Mouse (Mus musculus) liver, postnatal 0 days (tissue): ENCODE measurements around the gene March6. TPM values are rescaled to one million over a fixed set of nuclear protein-coding genes. Genes with fewer than 3 reads are reported as not detected.

Source experiments
- ATAC-seq: fragments of 200-750 bp; cut with Nextera tagmentation; 2 replicates; pipeline ENCODE4 v1.8.0; 2017; ENCODE audit warnings: mild to moderate bottlenecking, moderate library complexity
- DNase-seq: peaks from one replicate; pipeline ENCODE4 v3.0.0-alpha.2; 2016
- H3K27ac ChIP-seq: fragments of 300-500 bp; sonication (generic); 2 replicates; pipeline ENCODE4 v1.5.1; 2014; ENCODE audit warnings: antibody characterized with exemption, moderate library complexity, mild to moderate bottlenecking, low read depth
- H3K27me3 ChIP-seq: fragments of 300-500 bp; sonication (generic); 2 replicates; pipeline ENCODE4 v1.6.1; 2014; ENCODE audit warnings: low read length, control low read depth, mixed read lengths; ENCODE audit not compliant: insufficient read depth
- H3K36me3 ChIP-seq: fragments of 300-500 bp; sonication (generic); replicated peaks from 2 replicates; pipeline ENCODE4 v1.6.1; 2014; ENCODE audit warnings: mild to moderate bottlenecking, control low read depth, low read length, moderate library complexity, mixed read lengths; ENCODE audit not compliant: insufficient read depth
- H3K4me1 ChIP-seq: fragments of 300-500 bp; sonication (generic); 2 replicates; pipeline ENCODE4 v1.6.1; 2014; ENCODE audit warnings: antibody characterized with exemption, mild to moderate bottlenecking, control low read depth; ENCODE audit not compliant: insufficient read depth
- H3K4me2 ChIP-seq: fragments of 300-500 bp; sonication (generic); 2 replicates; pipeline ENCODE4 v1.6.1; 2014; ENCODE audit warnings: low read depth, mild to moderate bottlenecking, low read length, moderate library complexity, mixed read lengths
- H3K4me3 ChIP-seq: fragments of 300-500 bp; sonication (generic); 2 replicates; pipeline ENCODE4 v1.5.1; 2014; ENCODE audit warnings: low read depth, low read length
- H3K9ac ChIP-seq: fragments of 300-500 bp; sonication (generic); replicated peaks from 2 replicates; pipeline ENCODE4 v1.6.1; 2014; ENCODE audit warnings: mild to moderate bottlenecking, moderate library complexity
- H3K9me3 ChIP-seq: fragments of 300-500 bp; sonication (generic); 2 replicates; pipeline ENCODE4 v1.6.1; 2016; ENCODE audit warnings: mild to moderate bottlenecking, control low read depth, low read length, mixed read lengths
- CTCF ChIP-seq: sonication (generic); IDR thresholded peaks from 2 replicates; pipeline ENCODE4 v1.5.1; 2016; ENCODE audit warnings: antibody characterized with exemption, low read depth
- EP300 ChIP-seq: IDR thresholded peaks from 2 replicates; pipeline ENCODE4 v1.6.1; 2016; ENCODE audit warnings: antibody characterized with exemption, low read depth, mild to moderate bottlenecking
- WGBS: fragments of 180-500 bp; shearing (Covaris S2); extraction: QIAGEN DNeasy Blood & Tissue Kit; methylation state at CpG from one replicate; pipeline ENCODE4 v1.1.7; 2014; ENCODE audit not compliant: insufficient replicate concordance; 5-methylcytosine and 5-hydroxymethylcytosine counted together
- polyA plus RNA-seq: library from polyadenylated mRNA; unstranded; fragments of >200 nt; fragmentation: Nextera tagmentation; extraction: Ambion mirVana; gene quantifications from 2 replicates; pipeline ENCODE4 v1.2.1, GENCODE M21; 2015

The March6 gene
- polyA plus RNA-seq, 1 experiment from 2014 or later: 17.3 TPM

DNA sequence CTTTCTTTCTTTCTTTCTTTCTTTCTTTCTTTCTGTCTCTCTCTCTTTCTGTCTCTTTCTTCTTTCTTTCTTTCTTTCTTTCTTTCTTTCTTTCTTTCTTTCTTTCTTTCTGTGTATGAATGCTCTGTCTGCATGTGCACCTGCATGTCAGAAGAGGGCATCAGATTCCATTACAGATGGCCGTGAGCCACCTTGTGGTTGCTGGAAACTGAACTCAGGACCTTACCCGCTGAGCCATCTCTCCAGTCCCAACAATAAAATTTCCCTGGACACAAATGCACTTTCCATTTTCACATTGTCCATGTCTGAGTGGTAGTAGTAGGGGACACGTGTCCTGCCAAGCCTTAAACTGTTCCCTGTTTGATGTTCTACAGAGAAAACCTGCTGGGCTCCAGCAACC is 103.5 kb downstream of the March6 start:
- H3K9me3 ChIP-seq: no peaks in the 10 kb centered on the region
- TF ChIP-seq CTCF (peak; percentile 28), EP300 (no peak)
- H3K4me3 ChIP-seq: no peak overlapping the region
- no peak overlapping the region for H3K27ac ChIP-seq
- H3K4me2 ChIP-seq: no peak overlapping the region
- DNase-seq (no peak), ATAC-seq (no peak)
- 59% methylated on average over 3 of the region's 3 CpGs for whole genome bisulfite sequencing
- H3K4me1 ChIP-seq: 0 out of 2 replicates have a peak, but pooled peaks cover 3% of the 10 kb centered on the region
- no peaks in the 10 kb centered on the region for H3K27me3 ChIP-seq
- H3K36me3 ChIP-seq: no peaks in the 10 kb centered on the region
- H3K9ac ChIP-seq: no peak overlapping the region

GRCm38 (mm10) chr15:31426066-31426706 is 104.7 kb downstream of the March6 start:
- DNase-seq: no peak
- H3K4me3 ChIP-seq: no peak overlapping the region
- ATAC-seq: no peak
- H3K36me3 ChIP-seq: no peaks in the 10 kb centered on the region
- WGBS: 27% methylated on average over 8 of the region's 8 CpGs
- H3K4me1 ChIP-seq: no peaks in the 10 kb centered on the region
- no peak overlapping the region for H3K27ac ChIP-seq
- TF ChIP-seq CTCF (no peak), EP300 (no peak)
- H3K9ac ChIP-seq: no peak overlapping the region
- H3K27me3 ChIP-seq: no peaks in the 10 kb centered on the region
- H3K4me2 ChIP-seq: no peak overlapping the region
- no peaks in the 10 kb centered on the region for H3K9me3 ChIP-seq

DNA sequence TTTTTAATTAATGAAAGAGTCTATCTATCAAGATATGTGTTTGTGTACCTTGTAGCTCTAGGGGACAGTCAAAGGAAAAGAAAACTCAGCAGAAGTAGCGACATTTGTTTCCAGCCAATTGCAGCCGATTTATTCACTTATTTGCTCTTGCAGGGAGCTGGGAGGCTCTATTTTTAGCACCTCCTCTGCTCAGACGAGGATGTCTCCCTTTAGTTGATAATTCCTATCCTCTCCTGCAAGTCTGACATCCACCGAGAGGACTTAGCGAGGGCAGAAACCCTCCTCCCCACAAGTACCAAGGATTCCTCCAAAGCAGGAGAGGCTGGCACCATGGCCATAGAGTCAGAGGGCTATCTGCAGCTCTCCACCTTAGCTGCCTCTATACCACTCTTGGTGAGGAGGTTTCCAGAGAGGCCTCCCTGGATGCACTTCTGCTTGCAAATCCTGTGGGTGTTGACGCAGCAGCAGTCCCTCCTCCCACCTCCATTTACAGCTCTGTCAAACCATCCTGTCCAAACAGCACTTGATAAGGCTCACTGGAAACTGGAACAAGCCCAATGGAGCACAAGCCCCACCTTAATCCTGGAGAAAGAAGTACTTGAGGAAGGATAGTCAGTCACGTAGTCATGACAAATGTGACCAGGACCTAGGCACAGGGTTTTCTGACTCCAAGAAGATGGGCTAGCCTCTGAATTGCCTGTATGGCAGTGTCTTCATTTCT is 108.0 kb downstream of the March6 start:
- H3K4me2 ChIP-seq: no peak overlapping the region
- ATAC-seq: no peak
- no peak overlapping the region for H3K9ac ChIP-seq
- H3K4me1 ChIP-seq: peaks cover 8% of the 10 kb centered on the region; the same call in 1 of the 2 replicates
- no peak overlapping the region for H3K27ac ChIP-seq
- DNase-seq: no peak
- no peaks in the 10 kb centered on the region for H3K27me3 ChIP-seq
- no peak overlapping the region for H3K4me3 ChIP-seq
- no peaks in the 10 kb centered on the region for H3K36me3 ChIP-seq
- 46% methylated on average over 7 of the region's 7 CpGs for WGBS
- TF ChIP-seq EP300: no peak
- no peaks in the 10 kb centered on the region for H3K9me3 ChIP-seq

GRCm38 (mm10) chr15:31419037-31419436 is 111.8 kb downstream of the March6 start:
- H3K4me1 ChIP-seq: peaks cover 12% of the 10 kb centered on the region; the same call in 1 of the 2 replicates
- H3K36me3 ChIP-seq: no peaks in the 10 kb centered on the region
- 43% methylated on average over 9 of the region's 9 CpGs for WGBS
- peak overlapping the region; percentile 26; the same call in 1 of the 2 replicates for H3K27ac ChIP-seq
- no peak overlapping the region for H3K9ac ChIP-seq
- H3K4me2 ChIP-seq: peak overlapping the region; percentile 66; the same call in 1 of the 2 replicates
- ATAC-seq (no peak), DNase-seq (peak; percentile 56)
- H3K9me3 ChIP-seq: no peaks in the 10 kb centered on the region
- H3K4me3 ChIP-seq: 0 out of 2 replicates have a peak overlapping the region, but pooled peaks have one; percentile 19
- TF ChIP-seq CTCF (peak; percentile 78), EP300 (no peak)
- no peaks in the 10 kb centered on the region for H3K27me3 ChIP-seq

DNA sequence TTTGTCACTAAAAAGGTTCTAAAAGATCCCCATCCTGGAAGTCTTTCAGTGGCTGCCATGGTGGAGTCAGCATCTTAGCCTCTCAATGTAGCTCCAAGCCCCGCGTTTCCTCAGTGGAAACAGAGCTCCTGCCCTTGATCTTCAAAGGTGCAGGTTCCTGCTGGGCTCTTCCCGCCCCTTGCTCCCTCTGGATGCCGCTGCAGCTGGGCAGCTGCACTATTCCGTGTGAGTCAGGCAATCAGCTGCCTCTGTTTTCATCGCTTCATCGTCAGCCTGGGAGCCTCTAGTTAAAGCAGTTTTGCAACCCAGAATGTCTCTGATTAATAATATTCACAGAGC is 112.2 kb downstream of the March6 start:
- Histone ChIP-seq H3K27me3 (no peaks in the 10 kb centered on the region), H3K4me2 (peak overlapping the region; percentile 66)

More for the DNA sequence above, 112.2 kb downstream of the March6 start:
- Histone ChIP-seq H3K4me3 (peak overlapping the region; percentile 19; the same call in 1 of the 2 replicates), H3K36me3 (no peaks in the 10 kb centered on the region), H3K9me3 (no peaks in the 10 kb centered on the region), H3K4me1 (peaks cover 12% of the 10 kb centered on the region; the same call in 1 of the 2 replicates), H3K27ac (peak overlapping the region; percentile 26; the same call in 1 of the 2 replicates), H3K9ac (peak overlapping the region; percentile 34; the same call in 1 of the 2 replicates)
- no peak for DNase-seq
- no peak for TF ChIP-seq CTCF
- no peak for TF ChIP-seq EP300
- no peak for ATAC-seq
- 21% methylated on average over 7 of the region's 7 CpGs for WGBS
